ENCODE assay signal across 27 mouse cellular contexts in the genomic region with DNA sequence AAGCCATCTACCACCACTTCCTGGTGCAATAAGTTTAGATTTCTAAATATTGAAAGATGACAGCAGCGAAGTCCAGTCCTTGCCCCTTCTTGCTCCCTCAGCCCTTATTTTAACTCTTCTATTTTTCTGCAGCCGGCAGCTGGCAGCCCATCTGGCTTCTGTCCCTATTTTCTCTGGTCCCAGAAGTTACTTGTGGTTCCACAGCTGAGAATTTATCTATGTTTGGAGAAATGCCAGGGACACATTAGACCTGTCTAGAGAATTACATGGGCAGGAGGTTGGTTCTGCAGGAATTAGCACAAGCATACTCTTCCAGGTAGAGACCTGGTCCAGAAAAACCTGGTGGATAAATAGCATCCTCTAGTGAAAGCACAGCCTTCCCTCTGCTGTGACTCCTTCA. TPM values are rescaled to one million over a fixed set of nuclear protein-coding genes. Genes with fewer than 3 reads are reported as not detected.
A peak's percentile ranks its signal among the peaks of the same experiment; 100 is the strongest.
DNase-seq lines count a peak whose midpoint lies in the region; ATAC-seq and TF ChIP-seq lines count a peak whose summit lies in the region.
"Had no signal": no experiment of that assay in that cellular context is flagged by ENCODE, and none has a peak within 500 bp of the region (broad histone marks: within the 10 kb centered on the region; RNA-seq: fewer than 3 reads in every experiment).

No protein-coding gene starts in this region.

- no peak overlapping the region for H3K9ac ChIP-seq in embryonic facial prominence, embryonic 14.5 days (ENCODE audit: low read depth, low read length)
- H3K9ac ChIP-seq in hindbrain, embryonic 14.5 days, result no peak overlapping the region
- no peak overlapping the region for H3K9ac ChIP-seq in MEL (ENCODE audit: control insufficient read depth, low read depth, low read length, poor library complexity, severe bottlenecking)
- H3K9ac ChIP-seq: embryonic facial prominence, embryonic 12.5 days; forebrain, postnatal 0 days; heart, embryonic 13.5 days; hindbrain, embryonic 12.5 days; intestine, embryonic 15.5 days had no signal

- H3K79me2 ChIP-seq in MEL (ENCODE audit: control insufficient read depth, insufficient read depth, low read length, poor library complexity) (no peaks in the 10 kb centered on the region), macrophage (ENCODE audit: inconsistent target) (no peaks in the 10 kb centered on the region)

- no peak for TF ChIP-seq CTCF in MEL (IDR thresholded peaks at IDR 0.05 in 2 of 3, conservative IDR thresholded peaks at IDR 0.05 in 1 of 3; ENCODE audit: control insufficient read depth in 1 of 3, insufficient read depth in 1 of 3, low read depth in 2 of 3, low read length in 3 of 3, poor library complexity in 1 of 3, severe bottlenecking in 1 of 3)

- no peaks in the 10 kb centered on the region for H3K36me3 ChIP-seq in embryonic facial prominence, embryonic 14.5 days (ENCODE audit: control insufficient read depth, insufficient read depth, low read length)
- no peaks in the 10 kb centered on the region for H3K36me3 ChIP-seq in embryonic facial prominence, embryonic 10.5 days (replicated peaks)
- H3K36me3 ChIP-seq in hindbrain, embryonic 14.5 days (replicated peaks; ENCODE audit: control insufficient read depth, insufficient read depth), result no peaks in the 10 kb centered on the region
- no peaks in the 10 kb centered on the region for H3K36me3 ChIP-seq in hindbrain, embryonic 10.5 days
- no peaks in the 10 kb centered on the region for H3K36me3 ChIP-seq in MEL (ENCODE audit: control insufficient read depth in 1 of 2, insufficient read depth in 2 of 2, low read length in 2 of 2)
- H3K36me3 ChIP-seq in macrophage (ENCODE audit: inconsistent target), result no peaks in the 10 kb centered on the region
- H3K36me3 ChIP-seq: embryonic facial prominence, embryonic 12.5 days; heart, embryonic 10.5 days; heart, embryonic 13.5 days; hindbrain, embryonic 12.5 days; intestine, embryonic 15.5 days had no signal

- no peak for TF ChIP-seq POLR2A in MEL (IDR thresholded peaks at IDR 0.05; ENCODE audit: control insufficient read depth in 1 of 2, insufficient read depth in 1 of 2, low read depth in 1 of 2, low read length in 2 of 2, poor library complexity in 1 of 2)

- 47% methylated on average over 2 of the region's 2 CpGs for WGBS in embryonic facial prominence, embryonic 14.5 days
- 82% methylated on average over 2 of the region's 2 CpGs for WGBS in embryonic facial prominence, embryonic 10.5 days
- 76% methylated on average over 2 of the region's 2 CpGs for WGBS in hindbrain, embryonic 14.5 days
- WGBS in hindbrain, embryonic 10.5 days, result 80% methylated on average over 2 of the region's 2 CpGs
- 91% methylated on average over 1 of the region's 2 CpGs for WGBS in macrophage (ENCODE audit: missing documents)

- ATAC-seq in embryonic facial prominence, embryonic 14.5 days (ENCODE audit: low read depth), result no peak
- no peak for ATAC-seq in hindbrain, embryonic 14.5 days (ENCODE audit: low FRiP score)
- ATAC-seq: forebrain, embryonic 14.5 days; forebrain, postnatal 0 days; hindbrain, embryonic 16.5 days; intestine, embryonic 15.5 days; Patski had no signal

- no peak overlapping the region for H3K4me2 ChIP-seq in embryonic facial prominence, embryonic 14.5 days (ENCODE audit: low read depth, low read length)
- no peak overlapping the region for H3K4me2 ChIP-seq in hindbrain, embryonic 14.5 days (replicated peaks)
- H3K4me2 ChIP-seq: embryonic facial prominence, embryonic 12.5 days; heart, embryonic 13.5 days; hindbrain, embryonic 12.5 days; intestine, embryonic 15.5 days had no signal

- H3K4me1 ChIP-seq in embryonic facial prominence, embryonic 14.5 days (ENCODE audit: control insufficient read depth, insufficient read depth, low read length), result no peaks in the 10 kb centered on the region
- H3K4me1 ChIP-seq in embryonic facial prominence, embryonic 10.5 days, result peaks cover 5% of the 10 kb centered on the region; the same call in 1 of the 2 replicates
- no peaks in the 10 kb centered on the region for H3K4me1 ChIP-seq in hindbrain, embryonic 14.5 days (replicated peaks; ENCODE audit: control insufficient read depth, insufficient read depth, low read length)
- peaks cover 11% of the 10 kb centered on the region; the same call in 1 of the 2 replicates for H3K4me1 ChIP-seq in hindbrain, embryonic 10.5 days (replicated peaks)
- H3K4me1 ChIP-seq in MEL (ENCODE audit: control insufficient read depth in 1 of 2, insufficient read depth in 2 of 2, low read length in 2 of 2), result no peaks in the 10 kb centered on the region
- H3K4me1 ChIP-seq: embryonic facial prominence, embryonic 12.5 days; intestine, embryonic 15.5 days had no signal

- no peak for TF ChIP-seq RAD21 in MEL (IDR thresholded peaks at IDR 0.05; ENCODE audit: low read depth, low read length)

- no peaks in the 10 kb centered on the region for H3K9me3 ChIP-seq in embryonic facial prominence, embryonic 14.5 days (ENCODE audit: control insufficient read depth, low read length)
- H3K9me3 ChIP-seq in embryonic facial prominence, embryonic 10.5 days, result no peaks in the 10 kb centered on the region
- no peaks in the 10 kb centered on the region for H3K9me3 ChIP-seq in hindbrain, embryonic 14.5 days (ENCODE audit: control insufficient read depth, low read length)
- H3K9me3 ChIP-seq in hindbrain, embryonic 10.5 days, result no peaks in the 10 kb centered on the region
- no peaks in the 10 kb centered on the region for H3K9me3 ChIP-seq in MEL (replicated peaks; ENCODE audit: insufficient read depth, low read length)
- H3K9me3 ChIP-seq: embryonic facial prominence, embryonic 12.5 days; heart, embryonic 10.5 days; heart, embryonic 13.5 days; hindbrain, embryonic 12.5 days; intestine, embryonic 15.5 days had no signal

- TF ChIP-seq EP300 in MEL (IDR thresholded peaks at IDR 0.05; ENCODE audit: low read depth in 1 of 2, low read length in 2 of 2), result no peak

- H3K27me3 ChIP-seq in embryonic facial prominence, embryonic 14.5 days (replicated peaks; ENCODE audit: control insufficient read depth, insufficient read depth, low read length), result no peaks in the 10 kb centered on the region
- H3K27me3 ChIP-seq in embryonic facial prominence, embryonic 10.5 days (replicated peaks; ENCODE audit: low read depth, poor library complexity, severe bottlenecking), result no peaks in the 10 kb centered on the region
- H3K27me3 ChIP-seq in hindbrain, embryonic 14.5 days (ENCODE audit: control insufficient read depth, insufficient read depth, low read length), result no peaks in the 10 kb centered on the region
- H3K27me3 ChIP-seq in hindbrain, embryonic 10.5 days (ENCODE audit: insufficient read depth, poor library complexity, severe bottlenecking), result peaks cover 4% of the 10 kb centered on the region; the same call in 1 of the 2 replicates
- no peaks in the 10 kb centered on the region for H3K27me3 ChIP-seq in MEL (ENCODE audit: control insufficient read depth in 1 of 2, insufficient read depth in 2 of 2, low read length in 2 of 2)
- H3K27me3 ChIP-seq: embryonic facial prominence, embryonic 12.5 days; intestine, embryonic 15.5 days; Patski had no signal

- peak; percentile 59 for DNase-seq in embryonic facial prominence, embryonic 14.5 days (ENCODE audit: low spot score)
- DNase-seq in embryonic facial prominence, embryonic 10.5 days (ENCODE audit: low spot score), result no peak
- DNase-seq in hindbrain, embryonic 14.5 days (ENCODE audit: low spot score), result peak; percentile 24
- no peak for DNase-seq in hindbrain, embryonic 10.5 days (ENCODE audit: low spot score)
- DNase-seq in MEL (ENCODE audit: low read depth, low spot score) (no peak), liver (no peak)
- DNase-seq in adrenal gland, postnatal 10 days, result no peak
- DNase-seq: adrenal gland, postnatal 14 days; cerebellum, adult 18-20 months; cerebellum, adult 9-10 months; cerebellum, postnatal 14 days; forebrain, postnatal 0 days; gastrocnemius, postnatal 25 days; heart, adult 2 months; heart, postnatal 14 days; heart, postnatal 4 days had no signal

- H3K27ac ChIP-seq in embryonic facial prominence, embryonic 14.5 days (replicated peaks; ENCODE audit: low read depth, low read length), result no peak overlapping the region
- H3K27ac ChIP-seq in embryonic facial prominence, embryonic 10.5 days (replicated peaks), result no peak overlapping the region
- no peak overlapping the region for H3K27ac ChIP-seq in hindbrain, embryonic 14.5 days
- no peak overlapping the region for H3K27ac ChIP-seq in hindbrain, embryonic 10.5 days
- H3K27ac ChIP-seq in MEL (ENCODE audit: control insufficient read depth, low read depth, low read length) (no peak overlapping the region), macrophage (peak overlapping the region; percentile 30)
- H3K27ac ChIP-seq: embryonic facial prominence, embryonic 12.5 days; heart, adult 2 months; heart, embryonic 10.5 days; heart, embryonic 13.5 days; hindbrain, embryonic 12.5 days; intestine, embryonic 15.5 days had no signal

- H3K4me3 ChIP-seq in embryonic facial prominence, embryonic 14.5 days (ENCODE audit: low read depth, low read length), result no peak overlapping the region
- no peak overlapping the region for H3K4me3 ChIP-seq in embryonic facial prominence, embryonic 10.5 days
- no peak overlapping the region for H3K4me3 ChIP-seq in hindbrain, embryonic 14.5 days (replicated peaks; ENCODE audit: low read length)
- no peak overlapping the region for H3K4me3 ChIP-seq in hindbrain, embryonic 10.5 days
- no peak overlapping the region for H3K4me3 ChIP-seq in MEL (ENCODE audit: control insufficient read depth in 1 of 2, insufficient read depth in 1 of 2, low read depth in 2 of 2, low read length in 2 of 2)
- no peak overlapping the region for H3K4me3 ChIP-seq in macrophage (ENCODE audit: inconsistent target)
- H3K4me3 ChIP-seq: embryonic facial prominence, embryonic 12.5 days; erythroblast, embryonic 14.5 days; heart, adult 2 months; heart, embryonic 10.5 days; heart, embryonic 13.5 days; hindbrain, embryonic 12.5 days; intestine, embryonic 15.5 days had no signal

RNA-seq across cellular contexts. Expression of a gene that starts 16.7 kb away (rescaled TPM):
- polyA plus RNA-seq in embryonic facial prominence, embryonic 14.5 days (2014; fragmentation: Nextera tagmentation; extraction: Ambion mirVana), result 2,164 and 3,230 TPM in 2 replicates
- polyA plus RNA-seq in embryonic facial prominence, embryonic 10.5 days (2016; fragmentation: Nextera tagmentation; extraction: Ambion mirVana), result 0.80 and 1.3 TPM in 2 replicates
- polyA plus RNA-seq in hindbrain, embryonic 14.5 days (2014; fragmentation: Nextera tagmentation; extraction: Ambion mirVana), result 5.3 and 6.6 TPM in 2 replicates
- polyA plus RNA-seq in hindbrain, embryonic 10.5 days (2016; fragmentation: Nextera tagmentation; extraction: Ambion mirVana), result 0.48 and 1.3 TPM in 2 replicates
- 0.23 TPM in 1 of 2 replicates, not detected in the other for total RNA-seq in MEL (2012; rRNA removed)
- polyA plus RNA-seq in MEL (2012; ENCODE audit: insufficient read depth in 1 of 2, insufficient read length in 2 of 2, low read depth in 1 of 2, low replicate concordance in 2 of 2, missing spikeins in 1 of 2), result under 1 TPM in 1 of 2 experiments, not detected in 1; 0.32 TPM
- under 1 TPM in 2 of 26 experiments, not detected in 24; 0.47 to 0.71 TPM for total RNA-seq in macrophage (2018; cell fraction: chromatin; rRNA removed)
- under 1 TPM in 2 of 26 experiments, not detected in 24; 0.05 to 0.13 TPM for total RNA-seq in macrophage (2018; cell fraction: cytosol; rRNA removed)
- not detected for total RNA-seq in macrophage (2018; cell fraction: nucleus; rRNA removed)
- polyA plus RNA-seq in macrophage (2018), result not detected in 3 replicates
- total RNA-seq in adrenal gland, postnatal 10 days (2021), result 1,000 to 10,000 TPM in 1 of 2 experiments, 100 to 1,000 TPM in 1; 919 to 3,617 TPM
- total RNA-seq: granulocyte monocyte progenitor cell, adult 5-6 weeks had no signal

RNA-seq across cellular contexts. Expression of a gene that starts 17.9 kb away (rescaled TPM):
- polyA plus RNA-seq in embryonic facial prominence, embryonic 14.5 days (2014; fragmentation: Nextera tagmentation; extraction: Ambion mirVana), result 4.4 and 4.6 TPM in 2 replicates
- polyA plus RNA-seq in embryonic facial prominence, embryonic 10.5 days (2016; fragmentation: Nextera tagmentation; extraction: Ambion mirVana), result 5.4 and 5.6 TPM in 2 replicates
- polyA plus RNA-seq in hindbrain, embryonic 14.5 days (2014; fragmentation: Nextera tagmentation; extraction: Ambion mirVana), result 5.0 TPM in 2 replicates
- 7.3 and 8.4 TPM in 2 replicates for polyA plus RNA-seq in hindbrain, embryonic 10.5 days (2016; fragmentation: Nextera tagmentation; extraction: Ambion mirVana)
- 6.7 and 7.0 TPM in 2 replicates for total RNA-seq in MEL (2012; rRNA removed)
- polyA plus RNA-seq in MEL (2012; ENCODE audit: insufficient read depth in 1 of 2, insufficient read length in 2 of 2, low read depth in 1 of 2, low replicate concordance in 2 of 2, missing spikeins in 1 of 2), result 10 to 100 TPM in 1 of 2 experiments, not detected in 1; 12.1 TPM
- 10 to 100 TPM in 2 of 26 experiments, 1 to 10 TPM in 22, under 1 TPM in 2; 0.91 to 17.6 (median 4.5) TPM for total RNA-seq in macrophage (2018; cell fraction: chromatin; rRNA removed)
- 1 to 10 TPM in 23 of 26 experiments, under 1 TPM in 3; 0.30 to 4.9 (median 2.5) TPM for total RNA-seq in macrophage (2018; cell fraction: cytosol; rRNA removed)
- total RNA-seq in macrophage (2018; cell fraction: nucleus; rRNA removed), result 10 to 100 TPM in 3 of 26 experiments, 1 to 10 TPM in 20, under 1 TPM in 3; 0.69 to 16.2 (median 4.4) TPM
- 2.6 to 6.1 TPM (median 3.2 TPM) in 3 replicates for polyA plus RNA-seq in macrophage (2018)
- total RNA-seq in adrenal gland, postnatal 10 days (2021), result 1 to 10 TPM; 3.5 to 4.8 TPM

Comparison
In these comparisons a context has a peak if more than half of its experiments do, and no peak if none do; other contexts are left out.
1. DNase-seq: peak in embryonic facial prominence, embryonic 14.5 days (single experiment) and hindbrain, embryonic 14.5 days (single experiment); none in embryonic facial prominence, embryonic 10.5 days (single experiment), hindbrain, embryonic 10.5 days (single experiment), MEL (single experiment), liver (single experiment) and adrenal gland, postnatal 10 days (single experiment).
2. RNA of a gene that starts 16.7 kb away (polyA plus RNA-seq): 2,164 to 3,230 TPM in embryonic facial prominence, embryonic 14.5 days; 5.3 to 6.6 TPM in hindbrain, embryonic 14.5 days, 0.80 to 1.3 TPM in embryonic facial prominence, embryonic 10.5 days, 0.48 to 1.3 TPM in hindbrain, embryonic 10.5 days, 0.32 TPM in MEL and not detected in macrophage; every median in the first group is over 100 times any median in the second.